Mouse (Mus musculus) heart, embryonic 11.5 days (tissue): ENCODE data around the gene Slit1. TPM values are rescaled to one million over a fixed set of nuclear protein-coding genes. Genes with fewer than 3 reads are reported as not detected.

Source experiments
- ATAC-seq: fragments of 200-750 bp; cut with Nextera tagmentation; replicated peaks from 2 replicates; pipeline ENCODE4 v1.8.0; 2017; ENCODE audit warnings: moderate library complexity; ENCODE audit not compliant: insufficient number of reproducible peaks, low FRiP score, low TSS enrichment
- H3K27ac ChIP-seq: fragments of 300-500 bp; sonication (generic); 2 replicates; pipeline ENCODE4 v1.5.1; 2014; ENCODE audit warnings: mild to moderate bottlenecking, low read depth, low read length
- H3K27me3 ChIP-seq: fragments of 300-500 bp; sonication (generic); 2 replicates; pipeline ENCODE4 v1.6.1; 2014; ENCODE audit warnings: mild to moderate bottlenecking, low read length, mixed read lengths; ENCODE audit not compliant: control insufficient read depth, insufficient read depth
- H3K36me3 ChIP-seq: fragments of 300-500 bp; sonication (generic); 2 replicates; pipeline ENCODE4 v1.6.1; 2014; ENCODE audit warnings: mild to moderate bottlenecking, low read length, moderate library complexity, mixed read lengths; ENCODE audit not compliant: control insufficient read depth, insufficient read depth
- H3K4me1 ChIP-seq: fragments of 300-500 bp; sonication (generic); 2 replicates; pipeline ENCODE4 v1.6.1; 2014; ENCODE audit warnings: low read length; ENCODE audit not compliant: control insufficient read depth, insufficient read depth
- H3K4me2 ChIP-seq: fragments of 300-500 bp; sonication (generic); 2 replicates; pipeline ENCODE4 v1.6.1; 2014; ENCODE audit warnings: mild to moderate bottlenecking, moderate library complexity
- H3K4me3 ChIP-seq: fragments of 300-500 bp; sonication (generic); 2 replicates; pipeline ENCODE4 v1.5.1; 2014; ENCODE audit warnings: low read depth, low read length
- H3K9ac ChIP-seq: fragments of 300-500 bp; sonication (generic); 2 replicates; pipeline ENCODE4 v1.6.1; 2014; ENCODE audit warnings: mild to moderate bottlenecking, low read depth, low read length, moderate library complexity
- H3K9me3 ChIP-seq: fragments of 300-500 bp; sonication (generic); replicated peaks from 2 replicates; pipeline ENCODE4 v1.6.1; 2016; ENCODE audit warnings: low read length; ENCODE audit not compliant: control insufficient read depth
- WGBS: fragments of 180-500 bp; shearing (Covaris S2); extraction: QIAGEN DNeasy Blood & Tissue Kit; methylation state at CpG from one replicate; pipeline ENCODE4 v1.1.7; 2014; ENCODE audit not compliant: insufficient replicate concordance; 5-methylcytosine and 5-hydroxymethylcytosine counted together
- polyA plus RNA-seq: library from polyadenylated mRNA; unstranded; fragments of >200 nt; fragmentation: Nextera tagmentation; extraction: Ambion mirVana; gene quantifications from 2 replicates; pipeline ENCODE4 v1.2.1, GENCODE M21; 2014

Slit1 gene
- polyA plus RNA-seq, 1 experiment from 2014 or later, result 0.11 TPM

GRCm38 (mm10) chr19:41663506-41664242 is 79.8 kb downstream of the Slit1 start:
- Histone ChIP-seq H3K4me2 (no peak overlapping the region), H3K9ac (no peak overlapping the region), H3K36me3 (no peaks in the 10 kb centered on the region), H3K9me3 (no peaks in the 10 kb centered on the region), H3K27me3 (peaks cover 50% of the 10 kb centered on the region), H3K4me1 (0 out of 2 replicates have a peak, but pooled peaks cover 8% of the 10 kb centered on the region), H3K27ac (no peak overlapping the region), H3K4me3 (no peak overlapping the region)
- 11% methylated on average over 13 of the region's 13 CpGs for WGBS
- no peak for ATAC-seq

DNA sequence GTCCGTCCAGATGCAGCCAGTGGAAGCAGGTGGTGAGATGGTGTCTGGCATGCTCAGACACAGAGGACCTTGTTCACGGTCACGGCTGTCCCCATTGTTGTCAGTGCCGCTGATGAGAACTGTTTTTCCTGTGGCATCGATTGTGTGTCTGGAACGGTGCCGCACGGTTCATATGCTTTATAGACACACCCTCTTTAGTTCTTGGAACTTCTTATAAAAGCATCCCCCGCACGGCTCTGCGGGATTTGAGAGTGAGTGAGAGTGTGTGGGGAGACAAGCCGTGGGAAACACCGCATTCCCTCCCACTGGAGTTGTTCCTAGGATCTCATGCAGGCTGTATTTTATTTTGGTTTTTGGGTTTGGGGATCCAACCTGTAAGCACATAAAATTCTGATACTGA is 82.0 kb downstream of the Slit1 start:
- H3K4me3 ChIP-seq, result no peak overlapping the region
- no peaks in the 10 kb centered on the region for H3K36me3 ChIP-seq
- 82% methylated on average over 13 of the region's 13 CpGs for WGBS
- no peaks in the 10 kb centered on the region for H3K9me3 ChIP-seq
- H3K4me2 ChIP-seq, result no peak overlapping the region
- no peak overlapping the region for H3K27ac ChIP-seq
- H3K9ac ChIP-seq, result no peak overlapping the region
- H3K27me3 ChIP-seq, result peaks cover 72% of the 10 kb centered on the region
- no peak for ATAC-seq
- H3K4me1 ChIP-seq, result no peaks in the 10 kb centered on the region

GRCm38 (mm10) chr19:41660999-41661374 is 82.5 kb downstream of the Slit1 start:
- no peak overlapping the region for H3K4me2 ChIP-seq
- H3K36me3 ChIP-seq, result no peaks in the 10 kb centered on the region
- no peaks in the 10 kb centered on the region for H3K9me3 ChIP-seq
- no peak overlapping the region for H3K4me3 ChIP-seq
- no peak overlapping the region for H3K9ac ChIP-seq
- peaks cover 72% of the 10 kb centered on the region for H3K27me3 ChIP-seq
- H3K4me1 ChIP-seq, result no peaks in the 10 kb centered on the region
- H3K27ac ChIP-seq, result no peak overlapping the region
- ATAC-seq, result no peak
- 16% methylated on average over 4 of the region's 4 CpGs for WGBS

GRCm38 (mm10) chr19:41660294-41660998 is 83.0 kb downstream of the Slit1 start:
- Histone ChIP-seq H3K4me1 (no peaks in the 10 kb centered on the region), H3K9ac (no peak overlapping the region), H3K36me3 (no peaks in the 10 kb centered on the region), H3K4me2 (no peak overlapping the region), H3K4me3 (no peak overlapping the region), H3K9me3 (no peaks in the 10 kb centered on the region), H3K27ac (no peak overlapping the region), H3K27me3 (peaks cover 70% of the 10 kb centered on the region)
- ATAC-seq, result no peak
- 63% methylated on average over 17 of the region's 17 CpGs for WGBS

DNA sequence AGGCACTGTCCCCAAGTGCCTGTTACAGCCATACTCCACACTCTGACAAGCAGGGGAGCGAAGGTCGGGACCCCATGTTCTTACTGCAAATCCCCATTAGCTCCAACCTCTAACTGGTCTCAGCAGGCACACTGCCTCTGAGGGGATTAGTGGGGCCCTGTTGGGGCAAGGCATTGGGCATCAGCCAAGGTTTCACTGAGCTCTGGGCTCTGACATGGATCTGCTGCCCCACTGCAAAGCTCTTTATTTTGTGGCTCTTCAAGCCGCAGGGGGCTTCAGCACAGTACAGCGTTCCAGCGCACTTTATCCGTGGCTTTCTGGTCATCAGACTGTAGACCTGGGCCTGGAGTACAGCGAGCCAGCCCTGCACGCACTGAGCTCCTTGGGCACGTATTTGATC is 86.0 kb downstream of the Slit1 start:
- H3K4me2 ChIP-seq, result no peak overlapping the region
- H3K27ac ChIP-seq, result no peak overlapping the region
- H3K9me3 ChIP-seq, result no peaks in the 10 kb centered on the region
- no peaks in the 10 kb centered on the region for H3K36me3 ChIP-seq
- no peak overlapping the region for H3K4me3 ChIP-seq
- WGBS, result 17% methylated on average over 9 of the region's 9 CpGs
- H3K9ac ChIP-seq, result no peak overlapping the region
- H3K4me1 ChIP-seq, result no peaks in the 10 kb centered on the region
- no peak for ATAC-seq
- H3K27me3 ChIP-seq, result peaks cover 49% of the 10 kb centered on the region

DNA sequence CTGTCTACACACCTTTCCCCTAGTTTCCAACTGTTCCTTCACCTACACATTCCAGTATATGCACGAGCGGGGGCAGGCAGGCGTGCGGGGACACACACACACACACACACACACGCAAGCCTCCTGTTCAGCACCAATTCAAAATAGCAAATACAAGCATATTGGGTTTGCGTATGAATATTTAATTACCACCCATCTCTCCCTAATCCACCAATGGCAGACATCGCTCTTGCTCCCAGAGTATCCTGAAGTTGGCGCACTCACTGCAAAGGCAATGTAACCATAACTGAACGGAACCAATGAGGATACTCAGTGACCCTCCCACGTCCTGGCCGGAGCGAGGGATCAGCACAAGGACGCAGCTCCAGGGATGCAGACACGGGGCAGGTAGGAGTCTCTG is 86.8 kb downstream of the Slit1 start:
- H3K36me3 ChIP-seq, result no peaks in the 10 kb centered on the region
- H3K9ac ChIP-seq, result no peak overlapping the region
- H3K9me3 ChIP-seq, result no peaks in the 10 kb centered on the region
- H3K4me2 ChIP-seq, result no peak overlapping the region
- no peak overlapping the region for H3K27ac ChIP-seq
- H3K4me3 ChIP-seq, result no peak overlapping the region
- WGBS, result 72% methylated on average over 14 of the region's 14 CpGs
- no peak for ATAC-seq
- H3K4me1 ChIP-seq, result no peaks in the 10 kb centered on the region
- peaks cover 45% of the 10 kb centered on the region for H3K27me3 ChIP-seq

DNA sequence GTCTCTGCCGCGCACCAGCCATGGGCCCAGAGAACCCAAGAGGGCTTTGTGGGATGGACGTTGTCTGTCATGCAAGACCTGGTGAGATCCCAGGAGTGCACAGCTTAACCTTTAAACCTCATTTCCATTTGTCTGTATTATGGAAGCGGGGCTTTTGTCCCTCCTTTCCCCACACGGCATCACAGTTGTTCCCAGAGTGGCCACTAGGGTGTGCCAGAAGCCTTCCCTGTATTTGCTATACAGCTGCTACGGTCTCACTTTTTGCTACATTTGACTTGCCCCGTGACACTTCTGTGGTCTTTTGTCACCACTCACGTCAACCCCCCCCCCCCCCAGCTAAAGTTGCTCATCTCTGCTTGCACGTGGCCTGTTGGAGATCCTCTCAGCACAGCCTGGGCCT is 87.5 kb downstream of the Slit1 start:
- no peak overlapping the region for H3K27ac ChIP-seq
- no peak overlapping the region for H3K4me2 ChIP-seq
- WGBS, result 7% methylated on average over 9 of the region's 9 CpGs
- no peak overlapping the region for H3K4me3 ChIP-seq
- H3K9ac ChIP-seq, result no peak overlapping the region
- H3K9me3 ChIP-seq, result no peaks in the 10 kb centered on the region
- no peaks in the 10 kb centered on the region for H3K4me1 ChIP-seq
- H3K27me3 ChIP-seq, result peaks cover 46% of the 10 kb centered on the region
- H3K36me3 ChIP-seq, result no peaks in the 10 kb centered on the region
- no peak for ATAC-seq

- peaks cover 51% of the 10 kb centered on the region for H3K27me3 ChIP-seq
- no peak overlapping the region for H3K4me2 ChIP-seq
- no peaks in the 10 kb centered on the region for H3K36me3 ChIP-seq
- no peaks in the 10 kb centered on the region for H3K4me1 ChIP-seq
- 23% methylated on average over 6 of the region's 6 CpGs for WGBS
- H3K9me3 ChIP-seq, result no peaks in the 10 kb centered on the region
- no peak overlapping the region for H3K9ac ChIP-seq
- no peak overlapping the region for H3K4me3 ChIP-seq
- no peak overlapping the region for H3K27ac ChIP-seq
- ATAC-seq, result no peak
Observed at GRCm38 (mm10) chr19:41655089-41655783, 88.2 kb downstream of the Slit1 start.
